Mouse (Mus musculus) layer of hippocampus, adult 9-10 months (tissue): ENCODE measurements around the gene Cant1.
A peak's percentile ranks its signal among the peaks of the same experiment; 100 is the strongest.
"Not testable (repeated sequence)": the region's sequence is repeated elsewhere in the genome, so short reads cannot be mapped to it uniquely, and the experiment has no call there.

Experiments used
- DNase-seq: peaks from one replicate; pipeline ENCODE4 v3.0.0; 2022; ENCODE audit warnings: low spot score

The Cant1 gene

DNA sequence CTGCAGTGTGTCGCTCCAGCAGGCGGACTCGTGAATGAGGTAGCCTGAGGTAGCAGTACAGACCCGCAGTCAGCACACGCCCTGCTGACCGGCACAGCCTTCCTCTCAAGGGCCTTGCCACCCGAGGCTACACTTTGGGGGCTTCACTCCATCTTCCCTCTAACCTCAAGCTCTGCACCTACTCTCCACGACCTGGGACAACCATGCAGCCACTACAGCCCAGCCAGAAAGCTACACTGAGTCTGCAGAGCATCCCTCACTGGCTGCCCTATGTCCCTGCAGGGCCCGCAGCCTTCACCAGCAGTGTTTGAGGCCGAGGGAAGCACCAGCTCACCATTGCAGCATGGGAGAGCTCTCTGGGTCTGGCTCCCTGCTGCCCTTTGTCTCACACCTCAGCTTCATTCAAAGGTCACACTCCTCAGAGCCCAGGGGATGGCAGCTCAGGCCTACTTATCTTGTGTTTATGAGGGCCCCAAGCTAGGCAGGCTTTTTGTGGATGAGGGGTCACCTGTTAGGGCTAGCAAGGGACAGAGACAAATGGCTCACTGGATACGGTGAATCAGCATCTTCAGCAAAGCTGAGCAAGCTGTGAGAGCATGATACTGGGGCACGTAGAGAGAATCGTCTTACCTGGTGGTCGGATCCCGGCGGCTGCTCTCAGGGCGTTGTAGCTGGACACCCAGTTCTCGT is 10.7 kb downstream of the Cant1 start:
- DNase-seq, result no peak

DNA sequence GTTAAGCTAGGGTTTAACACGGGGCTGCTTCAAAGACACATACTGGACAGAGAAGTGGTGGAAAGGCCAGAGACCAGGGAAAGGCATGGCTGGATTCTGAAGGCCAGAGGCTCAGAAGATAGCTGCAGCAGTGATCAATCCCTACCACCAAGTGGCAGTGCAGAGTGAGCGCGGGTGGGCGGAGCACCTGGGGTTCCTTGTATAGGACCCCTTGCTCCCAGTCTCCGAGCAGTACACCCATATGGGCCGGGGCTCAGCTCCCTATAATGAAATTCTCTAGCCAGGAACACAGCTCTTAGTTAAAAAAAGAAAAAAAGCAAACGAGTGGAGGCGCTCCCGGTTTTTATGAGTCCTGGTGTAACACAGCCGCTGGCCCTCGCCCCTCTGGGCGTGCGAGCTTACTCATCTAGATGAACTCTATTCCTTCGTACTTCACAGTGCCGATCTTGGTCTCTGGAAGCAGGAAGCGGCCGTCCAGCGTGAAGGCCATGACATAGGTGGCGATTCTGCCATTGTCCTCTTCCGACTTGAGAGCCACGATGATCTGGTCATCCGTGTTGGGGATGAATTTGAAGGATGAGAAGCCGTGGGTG is 11.5 kb downstream of the Cant1 start:
- DNase-seq, result no peak

DNA sequence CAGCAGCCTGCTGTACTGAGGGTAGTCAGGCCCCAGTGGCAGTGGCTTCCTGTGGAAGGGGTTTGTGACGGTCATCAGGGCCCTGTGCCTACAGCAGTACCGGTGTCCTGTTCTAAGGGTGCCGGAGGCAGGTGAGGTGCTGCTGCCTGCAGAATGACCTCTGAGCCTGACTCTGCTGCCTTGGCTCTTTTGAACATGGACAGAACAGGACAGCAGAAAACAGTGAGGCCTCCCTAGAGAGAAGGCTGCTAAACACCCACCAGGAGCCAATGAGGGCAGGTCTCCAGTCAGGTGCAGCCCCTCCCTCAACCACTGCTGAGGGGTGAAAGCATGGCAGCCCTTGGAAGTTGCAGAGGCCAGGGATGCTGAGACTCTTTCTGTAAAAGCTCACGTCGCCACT is 12.4 kb downstream of the Cant1 start:
- DNase-seq, result no peak

DNA sequence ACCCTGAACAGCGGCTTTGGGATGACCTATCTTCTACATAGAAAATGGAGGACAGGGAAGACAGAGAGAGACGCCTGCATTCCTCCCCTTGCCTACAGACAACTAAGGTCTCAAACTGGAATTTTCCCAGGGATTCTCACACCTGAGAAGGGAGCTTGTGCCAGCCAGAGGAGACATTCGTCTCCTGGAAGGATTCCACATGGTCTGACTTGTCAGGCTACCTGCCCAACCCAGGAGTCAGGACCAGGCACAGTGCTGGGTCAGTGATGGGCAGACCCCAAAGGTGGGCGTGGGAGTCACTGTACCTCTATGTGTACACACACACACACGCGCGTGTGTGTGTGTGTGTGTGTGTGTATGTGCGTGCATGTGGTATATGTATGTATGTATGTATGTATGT is 13.6 kb downstream of the Cant1 start:
- DNase-seq, result no peak

DNA sequence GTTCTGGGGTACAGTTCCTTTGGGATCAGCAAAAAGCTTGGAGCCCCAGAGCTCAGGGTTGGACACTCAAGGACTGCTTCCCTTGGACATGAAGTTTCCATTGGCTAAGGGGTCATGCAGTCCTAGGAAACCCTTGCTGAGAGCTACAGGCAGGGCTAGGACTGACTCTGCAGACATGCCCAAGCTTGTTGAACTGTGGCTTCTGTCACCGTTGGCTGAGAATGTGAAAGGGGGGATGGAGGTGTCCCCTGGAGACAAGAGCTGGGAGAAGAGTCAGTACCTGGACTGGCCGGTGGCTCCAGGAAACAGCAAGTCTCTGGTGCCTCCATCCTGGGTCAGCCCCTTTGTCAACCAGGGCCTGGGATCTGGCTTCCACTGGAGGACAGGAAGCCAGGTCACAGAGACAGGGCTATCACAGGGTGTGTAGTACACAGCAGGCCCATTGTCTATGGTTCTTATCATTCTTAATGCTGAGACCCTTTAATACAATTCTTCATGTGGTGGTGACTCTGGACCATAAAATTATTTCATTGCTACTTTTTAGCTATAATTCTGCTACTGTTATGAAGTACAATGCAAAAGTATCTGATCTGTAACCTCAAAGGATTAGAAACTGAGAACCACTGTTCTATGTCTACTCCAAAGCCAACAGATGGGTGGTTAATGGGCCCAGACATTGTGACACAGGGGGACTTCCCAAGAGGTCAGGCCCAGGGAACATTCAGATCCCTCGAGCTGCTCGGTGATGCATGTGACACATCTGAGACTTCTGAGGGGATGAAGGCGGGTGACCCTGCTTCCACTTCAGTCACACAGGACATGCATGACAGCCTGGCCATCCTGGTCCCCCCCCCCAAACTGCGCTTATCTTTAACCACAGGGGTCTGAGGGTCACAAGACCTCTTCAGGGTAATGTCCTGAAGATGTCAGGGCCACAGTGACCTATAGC is 14.7 kb downstream of the Cant1 start:
- DNase-seq, result no peak

DNA sequence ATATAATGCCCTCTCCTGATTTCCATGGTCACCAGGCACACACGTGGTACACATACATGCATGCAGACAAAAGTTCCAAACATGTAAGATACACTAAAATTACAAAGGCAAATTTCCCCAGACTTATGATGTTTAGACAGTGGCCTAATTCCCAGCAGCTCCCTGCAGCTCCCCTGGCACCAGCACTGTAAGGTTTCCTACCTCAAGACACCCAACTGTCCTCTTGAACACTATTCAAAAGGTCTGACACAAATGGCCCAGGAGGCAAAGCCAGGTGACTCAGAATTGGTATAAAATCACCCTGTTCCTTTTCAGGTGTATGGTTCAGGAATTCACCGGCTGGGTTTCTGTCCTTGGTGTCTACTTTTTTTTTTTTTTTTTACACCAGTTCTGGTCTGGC is 15.7 kb downstream of the Cant1 start:
- DNase-seq, result no peak

DNA sequence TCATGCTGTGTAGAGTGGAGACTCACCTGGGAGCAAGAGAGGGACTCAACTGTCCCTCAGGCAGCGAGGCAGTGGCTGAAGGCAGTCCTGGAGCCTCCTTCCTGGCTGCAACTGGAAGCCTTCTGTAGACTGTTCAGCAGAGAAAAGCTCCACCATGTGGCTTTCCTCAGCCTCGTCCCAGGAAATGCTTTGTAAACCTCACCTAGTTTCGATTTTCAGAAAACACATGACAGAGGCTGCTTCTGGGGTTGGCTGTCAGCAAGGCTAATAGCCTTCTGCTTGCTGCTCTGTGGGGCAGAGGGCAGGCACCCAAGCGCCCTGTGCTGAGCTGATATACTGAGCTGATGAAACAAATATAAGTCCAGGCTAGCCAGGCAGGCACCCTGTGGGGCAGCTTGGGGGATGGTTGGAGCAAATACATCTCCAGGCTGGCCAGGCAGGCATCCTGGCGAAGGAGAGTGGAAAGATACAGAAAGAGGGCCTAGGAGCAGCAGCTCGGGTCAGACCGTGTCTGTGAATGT is 17.1 kb downstream of the Cant1 start, which contains the start of gene Lgals3bp:
Lgals3bp (minus strand) TSS at position 333 of the 521 bp plus-strand sequence.
- no peak for DNase-seq

DNA sequence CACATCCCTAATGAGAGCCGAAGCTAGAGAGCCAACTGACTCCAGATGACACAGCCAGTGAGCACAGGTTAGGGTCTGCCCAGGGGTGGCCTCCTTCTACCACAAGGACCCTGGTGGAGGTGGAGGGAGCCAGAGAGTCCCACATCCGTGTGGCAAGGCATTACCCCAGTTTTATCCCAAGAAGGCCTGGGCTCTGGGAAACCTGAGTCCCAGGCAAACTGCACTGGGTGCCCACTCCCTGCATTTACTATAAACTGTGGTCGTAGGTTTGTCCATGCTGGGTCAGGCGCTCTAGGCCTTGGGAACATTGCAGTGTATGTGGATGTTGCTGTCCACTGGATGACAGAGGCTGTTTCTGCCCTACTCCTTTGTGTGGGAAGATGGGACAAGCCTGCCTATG is 17.7 kb downstream of the Cant1 start:
- no peak for DNase-seq

DNA sequence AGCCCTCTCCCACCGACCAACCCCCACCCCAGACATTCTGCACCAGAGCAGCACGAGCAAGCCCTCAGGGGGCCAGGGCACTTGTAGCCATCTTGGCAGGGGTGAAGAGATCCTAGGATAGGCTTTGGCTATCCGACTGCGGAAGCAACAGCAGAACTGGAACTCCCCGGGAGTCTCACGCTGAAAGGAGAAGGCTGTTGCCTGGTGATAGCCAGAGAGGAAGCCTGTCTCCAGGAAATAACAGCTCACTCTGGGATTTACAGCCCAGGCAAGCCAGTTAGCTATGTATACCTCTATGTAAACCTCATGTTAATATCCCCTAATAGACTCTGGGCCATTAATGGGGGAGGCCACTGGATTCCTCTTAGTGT is 18.3 kb downstream of the Cant1 start:
- no peak for DNase-seq

DNA sequence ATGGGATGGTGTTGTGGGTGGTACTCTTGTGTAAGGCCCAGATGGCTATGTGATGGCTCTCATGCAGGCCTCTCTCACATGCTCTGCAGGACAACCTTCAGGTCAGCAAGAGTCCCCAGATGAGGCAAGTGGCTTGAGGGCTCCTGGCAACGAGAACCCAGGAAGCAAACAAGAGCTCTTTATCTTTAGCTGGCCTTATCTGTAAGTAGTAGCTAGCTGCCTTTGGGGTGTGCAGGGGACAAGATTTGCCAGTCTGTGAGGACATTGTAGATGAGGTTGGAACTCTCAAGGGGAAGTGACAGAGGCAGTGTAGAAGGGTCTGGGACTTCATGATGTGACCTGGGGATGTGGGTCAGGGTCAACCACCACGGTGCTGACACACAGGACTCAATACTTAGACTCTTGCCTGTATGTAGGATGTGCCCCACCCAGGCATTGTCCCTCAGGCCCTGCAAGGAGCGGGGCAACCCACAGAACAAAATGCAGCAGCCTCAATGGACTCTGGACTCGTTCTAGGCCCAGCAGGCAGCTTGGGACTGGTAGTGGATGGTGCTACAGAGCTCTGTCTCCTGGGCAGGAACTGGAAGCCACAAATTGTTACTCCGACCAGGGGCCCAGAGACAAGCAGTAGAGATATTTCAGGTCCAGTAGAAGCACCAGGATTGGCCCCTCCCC is 18.9 kb downstream of the Cant1 start:
- DNase-seq, result no peak

DNA sequence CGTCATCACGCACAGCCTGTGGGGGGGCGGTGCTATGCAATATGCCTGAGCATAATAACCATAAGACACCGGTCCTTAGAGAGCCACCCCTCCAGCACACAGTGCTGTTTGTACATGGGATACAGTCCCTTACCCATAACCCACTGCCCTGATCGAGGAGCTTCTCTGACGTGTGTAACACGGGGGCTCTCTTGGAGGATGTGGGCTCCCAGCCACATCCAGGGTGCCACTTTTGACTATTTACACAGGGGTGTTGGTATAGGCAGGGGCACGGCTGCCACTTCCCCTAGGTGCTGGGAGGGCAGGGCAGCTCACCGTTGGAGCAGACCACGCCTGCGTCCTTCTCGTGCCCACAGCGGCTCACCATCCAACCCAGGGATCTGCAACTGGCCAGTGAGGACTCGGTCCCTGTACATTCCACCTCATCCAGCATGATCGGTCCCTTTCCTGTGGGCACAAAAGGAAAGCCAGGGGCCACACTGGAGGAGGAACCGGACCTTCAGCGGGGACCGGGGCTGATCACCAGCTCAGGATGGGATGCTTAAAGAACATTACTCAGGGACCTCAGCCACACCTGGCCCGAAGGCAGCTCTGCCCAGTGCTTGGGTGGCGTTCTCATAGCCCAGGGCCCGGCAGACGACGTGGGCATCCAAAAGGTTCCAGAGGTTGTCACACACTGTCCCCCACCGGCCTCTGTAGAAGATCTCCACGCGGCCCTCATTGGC is 20.9 kb downstream of the Cant1 start:
- DNase-seq, result no peak

DNA sequence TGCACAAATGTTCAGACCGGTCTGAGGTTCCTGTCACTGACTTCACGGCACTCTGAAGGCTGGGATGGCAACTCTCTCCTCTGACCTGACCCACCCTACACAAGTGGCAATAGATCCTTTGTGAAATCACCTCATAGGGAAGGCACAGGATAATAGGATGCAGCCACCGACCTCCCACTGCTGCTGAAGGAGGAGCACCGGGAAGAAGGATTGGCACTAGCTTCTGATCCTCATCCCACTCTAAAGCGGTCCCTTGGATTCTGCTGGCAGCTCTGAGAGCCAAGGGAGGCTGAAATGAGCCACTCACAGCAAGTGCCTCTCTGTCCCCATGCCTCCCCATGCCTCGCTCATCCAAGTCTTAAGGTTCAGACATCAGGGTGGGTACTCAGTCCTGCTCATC is 24.3 kb downstream of the Cant1 start:
- DNase-seq, result no peak

DNA sequence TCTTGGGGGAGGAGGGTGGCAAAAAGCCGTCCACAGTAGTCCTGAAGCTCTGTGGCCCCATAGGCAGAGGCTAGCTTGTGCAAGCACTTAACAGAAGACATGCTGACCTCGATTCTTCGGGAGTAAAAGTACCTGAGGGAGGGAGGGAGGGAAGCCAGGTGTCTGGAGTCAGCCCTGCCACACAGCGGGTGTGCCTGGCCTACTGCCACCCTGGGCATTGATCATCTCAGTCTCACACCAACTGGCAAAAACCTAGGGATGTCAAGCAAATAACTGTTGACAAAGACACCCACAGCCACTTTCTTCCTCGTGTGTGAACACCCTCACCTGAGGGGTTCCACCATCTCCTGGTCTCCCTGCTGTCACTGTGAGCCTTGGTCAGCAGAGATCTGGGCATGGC is 24.9 kb downstream of the Cant1 start:
- no peak for DNase-seq

DNA sequence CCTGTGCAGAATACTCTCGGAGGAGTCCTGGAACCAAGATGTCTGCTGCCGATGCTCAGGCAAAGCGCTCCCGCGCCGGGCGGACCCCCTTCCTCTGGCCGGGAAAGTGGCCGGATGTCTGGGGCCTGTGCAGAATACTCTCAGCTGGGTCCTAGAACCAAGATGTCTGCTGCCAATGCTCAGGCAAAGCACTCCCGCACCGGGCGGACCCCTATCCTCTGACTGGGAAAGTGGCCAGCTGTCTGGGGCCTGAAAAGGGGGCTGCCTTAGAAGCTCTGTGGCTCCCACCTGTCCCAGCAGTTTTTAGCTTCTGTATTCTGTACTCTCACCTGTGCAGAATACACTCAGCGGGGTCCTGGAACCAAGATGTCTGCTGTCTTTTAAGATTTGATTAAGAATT is 31.1 kb downstream of the Cant1 start:
- DNase-seq, result not testable (repeated sequence)

DNA sequence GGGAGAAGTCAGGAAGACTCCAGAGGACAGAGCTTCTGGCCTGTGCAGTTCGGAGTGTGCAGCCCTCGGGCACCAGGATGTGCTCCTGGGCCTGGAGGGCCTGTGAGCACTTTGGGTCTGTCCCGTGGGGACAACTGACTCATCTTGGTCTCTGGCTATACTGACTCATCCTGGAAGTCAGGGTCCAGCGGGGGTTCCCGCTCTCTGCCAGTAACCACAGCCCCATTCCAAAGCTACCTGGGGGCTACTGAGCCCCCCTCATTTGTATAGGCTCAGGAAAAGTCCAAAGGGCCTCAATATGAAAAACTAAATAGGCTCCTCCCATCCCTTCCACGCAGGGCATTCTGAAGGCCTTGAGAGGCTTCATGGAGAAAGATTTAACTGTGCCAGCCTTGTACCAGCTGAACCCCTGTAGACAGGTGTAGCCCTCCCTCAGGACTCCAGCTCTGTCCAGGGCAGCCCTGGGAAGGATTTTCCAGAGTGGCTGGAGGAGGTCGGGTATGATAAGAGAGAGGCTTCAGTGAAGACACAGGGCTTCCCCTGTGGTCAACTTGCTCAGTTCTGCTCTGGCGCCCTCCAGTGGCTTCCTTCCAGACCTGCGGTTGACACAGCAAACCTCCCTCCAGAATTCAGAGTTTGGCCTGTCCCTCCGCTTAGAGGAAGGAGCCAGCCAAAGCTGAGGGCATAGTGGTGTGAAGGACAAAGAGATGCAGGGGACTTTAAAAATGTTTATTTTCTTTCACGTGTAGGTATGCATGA is 39.5 kb downstream of the Cant1 start:
- DNase-seq, result peak; percentile 72

DNA sequence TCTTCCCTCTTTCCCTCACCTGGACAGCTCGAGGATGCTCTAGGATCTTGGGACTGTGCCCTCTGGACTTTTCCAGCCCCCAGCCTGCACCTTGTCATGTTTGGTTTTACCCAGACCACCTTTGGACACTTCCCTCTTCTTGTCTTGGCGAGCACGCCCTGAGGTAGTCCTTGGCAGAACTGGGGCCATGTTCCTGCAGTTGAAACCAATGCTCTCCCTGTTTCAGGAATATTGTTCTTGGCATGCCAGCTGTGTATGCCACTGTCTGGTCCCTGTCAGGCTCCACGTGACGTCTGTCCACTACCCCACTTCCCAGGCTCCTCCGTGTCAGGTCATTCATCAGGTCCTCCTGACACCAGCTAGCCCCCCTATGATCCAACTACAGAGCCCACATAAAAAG is 40.2 kb downstream of the Cant1 start:
- DNase-seq, result no peak

DNA sequence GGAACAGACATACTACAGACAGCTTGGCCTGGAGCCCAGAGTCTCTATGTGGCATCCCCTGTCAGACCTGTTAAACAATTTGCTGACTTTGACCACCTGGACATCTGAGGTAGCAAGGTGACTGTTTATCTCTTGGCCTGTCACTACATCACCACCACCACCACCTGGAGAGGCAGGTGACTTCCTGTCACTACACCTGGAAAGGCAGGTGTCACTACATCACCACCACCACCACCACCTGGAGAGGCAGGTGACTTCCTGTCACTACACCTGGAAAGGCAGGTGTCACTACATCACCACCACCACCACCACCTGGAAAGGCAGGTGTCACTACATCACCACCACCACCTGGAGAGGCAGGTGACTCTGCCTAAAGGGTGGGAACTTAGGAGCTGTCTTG is 42.6 kb downstream of the Cant1 start:
- DNase-seq, result not testable (repeated sequence)

DNA sequence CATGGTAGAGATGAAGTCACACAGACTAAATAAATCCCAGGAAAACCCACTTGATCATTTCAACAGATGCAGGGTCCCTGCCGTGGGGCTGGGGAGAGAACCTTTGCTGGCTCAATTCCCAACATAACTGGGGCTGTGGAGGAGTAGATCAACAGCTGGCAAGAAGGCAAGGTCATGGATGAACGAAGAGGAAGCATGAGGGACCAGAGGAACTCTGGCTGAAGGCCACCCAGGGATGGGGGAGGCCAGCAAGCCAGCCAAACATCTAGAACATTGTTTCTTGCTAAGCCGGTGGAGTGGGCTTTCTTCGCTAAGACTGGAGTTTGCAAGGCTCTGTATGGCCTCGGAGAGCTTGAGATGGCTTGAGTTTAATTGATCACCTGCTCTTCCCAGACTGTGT is 43.0 kb downstream of the Cant1 start:
- no peak for DNase-seq

DNA sequence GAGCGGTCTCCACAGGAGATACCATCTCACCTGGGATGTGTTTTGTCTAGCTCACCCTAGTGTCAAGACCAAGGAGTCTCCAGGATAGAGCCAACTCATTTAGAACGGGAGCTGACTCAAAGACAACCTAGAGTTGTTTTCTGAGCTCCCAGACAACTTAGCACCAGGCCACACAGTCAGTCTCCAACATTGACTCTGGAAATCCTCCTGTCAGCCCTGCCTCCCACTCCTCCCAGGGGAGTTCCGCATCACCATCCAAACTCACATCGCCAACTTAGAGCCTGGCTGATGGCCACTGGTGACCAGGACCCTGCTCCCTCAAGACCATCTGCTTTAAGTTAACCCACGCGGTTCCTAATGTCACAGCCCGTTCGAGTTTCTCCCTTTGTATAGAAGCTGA is 43.4 kb downstream of the Cant1 start:
- DNase-seq, result no peak

DNA sequence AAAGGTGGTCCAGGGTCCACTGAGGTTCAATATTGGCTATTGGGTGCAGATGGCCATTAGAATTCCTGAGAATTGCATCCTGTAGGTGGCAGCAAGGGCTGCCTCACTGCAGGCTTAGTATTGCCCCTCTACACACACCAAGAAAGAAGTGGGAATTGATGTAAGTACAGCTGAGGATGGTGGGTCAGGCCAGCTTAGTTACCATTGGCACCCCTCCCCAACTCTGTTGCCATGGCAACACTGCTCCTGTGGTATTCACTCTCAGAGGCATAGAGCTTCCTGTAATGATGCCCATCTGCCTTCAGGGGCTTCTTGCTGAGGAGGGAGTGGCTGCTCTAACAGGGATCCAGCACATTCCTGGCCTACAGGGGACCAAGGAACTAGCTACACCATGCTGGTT is 43.9 kb downstream of the Cant1 start:
- DNase-seq, result no peak

DNA sequence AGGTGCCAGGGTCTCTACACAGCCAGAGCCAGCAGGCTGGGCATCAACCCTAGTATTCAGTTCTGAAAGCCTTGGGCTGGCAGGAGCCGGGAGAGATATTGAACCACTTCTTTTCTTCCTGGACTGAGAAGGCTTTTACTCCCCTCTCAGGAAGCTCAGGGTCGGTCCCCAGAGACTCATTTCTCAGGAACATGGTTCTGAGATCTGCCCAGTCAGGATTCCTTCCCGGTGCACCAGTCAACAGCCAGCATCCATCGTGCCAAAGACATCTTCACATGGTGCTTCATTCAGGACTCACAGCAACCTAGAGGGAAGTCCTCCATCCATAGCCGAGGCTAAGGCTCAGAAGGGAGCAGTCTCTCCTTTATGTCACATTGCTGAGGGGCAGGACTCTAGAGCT is 44.4 kb downstream of the Cant1 start:
- DNase-seq, result no peak
